Mouse (Mus musculus) thymus, adult 2 months (tissue): ENCODE results near the gene Epha2. TPM values are rescaled to one million over a fixed set of nuclear protein-coding genes. Genes with fewer than 3 reads are reported as not detected.

Experiments used
- DNase-seq: peaks from one replicate; pipeline ENCODE4 v3.0.0; 2021
- H3K27ac ChIP-seq: fragments of 200-500 bp; 2 replicates; pipeline ENCODE4 v1.5.1; 2012; ENCODE audit warnings: low read length, control low read depth; ENCODE audit not compliant: control insufficient read depth, insufficient read depth
- H3K27me3 ChIP-seq: fragments of 200-500 bp; 2 replicates; pipeline ENCODE4 v1.6.1; 2012; ENCODE audit warnings: mild to moderate bottlenecking, low read length, moderate library complexity, mixed read lengths; ENCODE audit not compliant: control insufficient read depth, insufficient read depth
- H3K36me3 ChIP-seq: fragments of 200-500 bp; 2 replicates; pipeline ENCODE4 v1.6.1; 2012; ENCODE audit warnings: mild to moderate bottlenecking, low read length, moderate library complexity; ENCODE audit not compliant: control insufficient read depth, insufficient read depth
- H3K4me1 ChIP-seq: fragments of 200-500 bp; replicated peaks from 2 replicates; pipeline ENCODE4 v1.6.1; 2012; ENCODE audit warnings: low read length; ENCODE audit not compliant: control insufficient read depth, insufficient read depth
- H3K4me3 ChIP-seq: fragments of 200-500 bp; 2 replicates; pipeline ENCODE4 v1.5.1; 2012; ENCODE audit warnings: mild to moderate bottlenecking, low read length, control low read depth, moderate library complexity; ENCODE audit not compliant: control insufficient read depth, insufficient read depth
- CTCF ChIP-seq: fragments of 200-500 bp; IDR thresholded peaks from 2 replicates; pipeline ENCODE4 v1.5.1; 2012; ENCODE audit warnings: mild to moderate bottlenecking, control low read depth, low read length, moderate library complexity, borderline replicate concordance; ENCODE audit not compliant: control insufficient read depth, poor library complexity, insufficient read depth; ENCODE audit errors: extremely low read depth
- POLR2A ChIP-seq: fragments of 200-500 bp; IDR thresholded peaks from 2 replicates; pipeline ENCODE4 v1.6.1; 2012; ENCODE audit warnings: mild to moderate bottlenecking, low read length, control low read depth, moderate library complexity; ENCODE audit not compliant: control insufficient read depth, poor library complexity, insufficient read depth; ENCODE audit errors: extremely low read depth
- WGBS: fragments of 180-500 bp; shearing (Covaris S2); methylation state at CpG from one replicate; pipeline ENCODE4 v1.1.7; 2018; 5-methylcytosine and 5-hydroxymethylcytosine counted together
- polyA plus RNA-seq: library from polyadenylated mRNA; depleted of rRNA; stranded (reverse); fragments of >200 nt; gene quantifications from 2 replicates; pipeline ENCODE4 v1.2.3, GENCODE M21; 2012

Epha2 gene
- polyA plus RNA-seq, 1 experiment, result 3.9 TPM

GRCm38 (mm10) chr4:141313481-141313880, 12.4 kb downstream of the Epha2 start:
- H3K36me3 ChIP-seq, result no peaks in the 10 kb centered on the region
- no peak overlapping the region for H3K4me3 ChIP-seq
- DNase-seq, result no peak
- no peak overlapping the region for H3K27ac ChIP-seq
- H3K27me3 ChIP-seq, result no peaks in the 10 kb centered on the region
- TF ChIP-seq POLR2A (no peak), CTCF (no peak)
- no peaks in the 10 kb centered on the region for H3K4me1 ChIP-seq
- 87% methylated on average over 8 of the region's 8 CpGs for WGBS

GRCm38 (mm10) chr4:141313924-141314323, 12.9 kb downstream of the Epha2 start:
- no peak for DNase-seq
- H3K4me1 ChIP-seq, result no peaks in the 10 kb centered on the region
- no peaks in the 10 kb centered on the region for H3K27me3 ChIP-seq

GRCm38 (mm10) chr4:141314745-141315144, 13.7 kb downstream of the Epha2 start:
- H3K36me3 ChIP-seq, result no peaks in the 10 kb centered on the region
- H3K27ac ChIP-seq, result no peak overlapping the region
- no peaks in the 10 kb centered on the region for H3K4me1 ChIP-seq
- no peaks in the 10 kb centered on the region for H3K27me3 ChIP-seq
- no peak overlapping the region for H3K4me3 ChIP-seq
- whole genome bisulfite sequencing, result 92% methylated on average over 6 of the region's 6 CpGs
- no peak for DNase-seq
- TF ChIP-seq CTCF, result no peak
- no peak for TF ChIP-seq POLR2A

More at GRCm38 (mm10) chr4:141313924-141314323, 12.9 kb downstream of the Epha2 start:
- Histone ChIP-seq H3K4me3 (no peak overlapping the region), H3K36me3 (no peaks in the 10 kb centered on the region), H3K27ac (no peak overlapping the region)
- TF ChIP-seq POLR2A (no peak), CTCF (no peak)
- WGBS, result 70% methylated on average over 11 of the region's 11 CpGs

- Histone ChIP-seq H3K36me3 (no peaks in the 10 kb centered on the region), H3K27me3 (no peaks in the 10 kb centered on the region), H3K4me1 (no peaks in the 10 kb centered on the region), H3K4me3 (no peak overlapping the region), H3K27ac (no peak overlapping the region)
- no peak for TF ChIP-seq POLR2A
- TF ChIP-seq CTCF, result no peak
- no peak for DNase-seq
- WGBS, result 55% methylated on average over 7 of the region's 7 CpGs
Observed at GRCm38 (mm10) chr4:141316023-141316422, 15.0 kb downstream of the Epha2 start.

GRCm38 (mm10) chr4:141316498-141317180, 15.6 kb downstream of the Epha2 start:
- no peak for DNase-seq
- Histone ChIP-seq H3K27me3 (no peaks in the 10 kb centered on the region), H3K4me1 (no peaks in the 10 kb centered on the region), H3K36me3 (no peaks in the 10 kb centered on the region), H3K27ac (no peak overlapping the region), H3K4me3 (no peak overlapping the region)
- WGBS, result 93% methylated on average over 18 of the region's 18 CpGs
- TF ChIP-seq POLR2A (no peak), CTCF (no peak)

GRCm38 (mm10) chr4:141317914-141318313, 16.9 kb downstream of the Epha2 start:
- Histone ChIP-seq H3K4me1 (no peaks in the 10 kb centered on the region), H3K36me3 (no peaks in the 10 kb centered on the region), H3K27ac (no peak overlapping the region), H3K4me3 (no peak overlapping the region), H3K27me3 (no peaks in the 10 kb centered on the region)
- 95% methylated on average over 7 of the region's 7 CpGs for WGBS
- TF ChIP-seq CTCF (no peak), POLR2A (no peak)
- DNase-seq, result no peak
